Mouse (Mus musculus): ENCODE data around the gene Nell1. TPM values are rescaled to one million over a fixed set of nuclear protein-coding genes. Genes with fewer than 3 reads are reported as not detected.
"Not testable (repeated sequence)": the region's sequence is repeated elsewhere in the genome, so short reads cannot be mapped to it uniquely, and the experiment has no call there.

The Nell1 gene
- total RNA-seq (2021), result 10 to 100 TPM; 62.9 to 63.6 TPM

DNA sequence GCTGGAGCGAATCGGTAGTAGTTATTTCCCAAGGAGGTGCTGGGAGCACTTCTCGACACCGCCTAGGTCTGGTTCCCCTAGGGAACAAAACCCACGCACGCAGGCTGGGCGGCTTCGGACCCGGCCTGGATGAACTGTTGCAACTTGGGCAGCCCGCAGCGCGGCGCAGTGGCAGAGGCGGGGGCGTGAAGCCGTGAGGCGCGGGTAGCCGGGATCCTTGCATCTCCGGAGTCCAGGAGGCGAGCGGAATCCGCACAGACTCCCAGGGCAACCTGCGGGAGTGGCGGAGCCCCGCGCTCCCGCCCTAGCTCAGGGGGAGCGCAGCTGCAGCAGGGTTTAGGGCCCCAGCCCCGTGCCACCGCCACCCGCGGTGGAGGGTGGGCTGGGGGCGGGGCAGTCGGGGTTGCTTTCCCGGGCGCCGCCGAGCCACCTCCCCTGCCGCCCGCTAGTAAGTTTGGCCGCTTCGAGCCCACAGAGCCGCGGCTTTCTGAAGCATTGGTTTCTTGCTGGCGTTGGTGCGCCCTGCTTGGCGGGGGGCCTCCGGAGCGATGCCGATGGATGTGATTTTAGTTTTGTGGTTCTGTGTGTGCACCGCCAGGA, at the start of gene Nell1:
Nell1 (plus strand) TSS at position 24 of the 600 bp plus-strand sequence.
- DNase-seq (ENCODE audit: low spot score in 2 of 2), result peak; percentile 42 to 49

GRCm38 (mm10) chr7:49928571-49928970, 46.1 kb upstream of the Nell1 start:
- DNase-seq (ENCODE audit: low spot score in 2 of 2), result no peak
- intact Hi-C loops (cut with DNase I), result no loop called here

More for the DNA sequence above, at the start of gene Nell1:
- intact Hi-C loops (cut with DNase I), result loop anchor here (5.0 to 10.0 kb wide), 2 partner anchors 120 to 247 kb away; no protein-coding TSS in a partner anchor

GRCm38 (mm10) chr7:49929999-49930398, 44.7 kb upstream of the Nell1 start:
- intact Hi-C loops (cut with DNase I), result no loop called here
- no peak for DNase-seq (ENCODE audit: low spot score in 2 of 2)

- DNase-seq (ENCODE audit: low spot score in 2 of 2); intact Hi-C loops (cut with DNase I): not testable (repeated sequence)
Measured at GRCm38 (mm10) chr7:49933386-49934115, 41.1 kb upstream of the Nell1 start.

DNA sequence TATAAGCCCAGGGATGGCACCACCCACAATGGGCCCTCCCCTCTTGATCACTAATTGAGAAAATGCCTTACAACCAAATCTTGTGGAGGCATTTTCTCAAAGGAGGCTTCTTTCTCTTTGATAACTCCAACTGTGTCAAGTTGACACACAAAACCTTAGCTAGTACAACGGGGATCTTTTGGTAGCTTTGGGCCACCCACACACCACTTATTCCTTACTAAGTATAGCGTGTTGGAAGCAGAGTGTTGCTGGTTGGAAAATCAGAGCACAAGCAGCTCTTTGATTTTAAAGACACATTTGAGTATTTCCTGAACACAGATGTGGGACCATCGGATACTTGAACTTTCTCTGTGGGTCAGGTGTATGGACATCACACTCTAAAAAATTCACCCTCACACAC, 37.8 kb upstream of the Nell1 start:
- intact Hi-C loops (cut with DNase I), result no loop called here
- DNase-seq (ENCODE audit: low spot score in 2 of 2), result peak; percentile 16 to 73

- intact Hi-C loops (cut with DNase I), result no loop called here
- DNase-seq (ENCODE audit: low spot score in 2 of 2), result no peak
Measured at GRCm38 (mm10) chr7:49942023-49942422, 32.6 kb upstream of the Nell1 start.

GRCm38 (mm10) chr7:49942490-49942889, 32.2 kb upstream of the Nell1 start:
- intact Hi-C loops (cut with DNase I), result no loop called here
- DNase-seq (ENCODE audit: low spot score in 2 of 2), result no peak

GRCm38 (mm10) chr7:49946691-49947090, 28.0 kb upstream of the Nell1 start:
- intact Hi-C loops (cut with DNase I), result no loop called here
- DNase-seq (ENCODE audit: low spot score in 2 of 2), result no peak

DNA sequence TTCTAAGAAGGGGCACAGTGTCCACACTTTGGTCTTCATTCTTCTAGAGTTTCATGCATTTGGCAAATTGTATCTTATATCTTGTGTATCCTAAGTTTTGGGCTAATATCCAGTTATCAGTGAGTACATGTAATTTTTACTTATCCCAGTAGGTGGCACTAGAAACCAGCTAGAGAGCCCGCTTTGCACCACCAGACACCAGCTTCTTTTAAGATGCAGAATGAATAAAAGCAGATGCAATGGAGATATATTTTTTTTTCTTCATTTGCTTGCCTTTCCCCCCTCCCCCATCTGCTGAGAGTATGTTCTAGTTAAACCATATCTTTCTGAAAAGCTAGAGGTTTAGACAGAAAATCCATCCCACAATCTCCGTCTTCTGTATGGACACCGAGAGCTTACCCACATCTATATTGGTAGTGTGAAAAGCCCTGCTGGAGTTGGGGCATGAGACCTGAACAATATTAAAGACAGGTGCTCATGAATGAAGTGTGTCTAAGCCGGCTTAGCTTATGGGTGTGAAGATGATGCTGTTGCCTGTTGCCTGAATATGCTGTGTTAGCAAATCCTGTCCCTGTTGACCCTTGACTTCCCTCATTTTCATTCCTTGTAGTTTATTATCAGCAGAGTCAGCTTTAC, 21.0 kb upstream of the Nell1 start:
- peak; percentile 45 to 65 for DNase-seq (ENCODE audit: low spot score in 2 of 2)
- intact Hi-C loops (cut with DNase I), result loop anchor here (2.0 to 10.0 kb wide), 3 partner anchors 534 to 1481 kb away; no protein-coding TSS in a partner anchor

DNA sequence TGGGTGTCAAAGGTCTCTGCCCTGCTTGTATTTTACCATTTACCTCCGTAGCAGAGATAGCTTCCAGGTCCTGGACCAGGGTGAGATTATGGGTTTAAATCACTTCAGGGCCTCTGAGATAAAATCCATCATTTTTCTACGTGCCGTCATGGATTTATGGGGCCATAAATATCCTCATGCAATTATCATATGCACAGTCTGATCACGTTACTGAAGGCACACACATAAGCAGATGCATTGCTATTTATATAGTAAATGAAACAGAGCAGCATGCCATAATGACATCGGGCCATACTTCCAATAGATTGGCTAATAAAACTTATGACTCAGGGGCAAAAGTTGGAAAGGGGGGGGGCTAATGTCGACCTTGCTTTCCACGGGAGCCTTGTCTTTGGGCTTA, 19.8 kb upstream of the Nell1 start:
- DNase-seq (ENCODE audit: low spot score in 2 of 2), result no peak
- intact Hi-C loops (cut with DNase I), result loop anchor here (5.0 to 10.0 kb wide), 2 partner anchors 532 to 1310 kb away; no protein-coding TSS in a partner anchor

GRCm38 (mm10) chr7:49957142-49957541, 17.5 kb upstream of the Nell1 start:
- intact Hi-C loops (cut with DNase I), result loop anchor here (10.0 kb wide), 1 partner anchor 1308 kb away; no protein-coding TSS in a partner anchor
- DNase-seq (ENCODE audit: low spot score in 2 of 2), result no peak

DNA sequence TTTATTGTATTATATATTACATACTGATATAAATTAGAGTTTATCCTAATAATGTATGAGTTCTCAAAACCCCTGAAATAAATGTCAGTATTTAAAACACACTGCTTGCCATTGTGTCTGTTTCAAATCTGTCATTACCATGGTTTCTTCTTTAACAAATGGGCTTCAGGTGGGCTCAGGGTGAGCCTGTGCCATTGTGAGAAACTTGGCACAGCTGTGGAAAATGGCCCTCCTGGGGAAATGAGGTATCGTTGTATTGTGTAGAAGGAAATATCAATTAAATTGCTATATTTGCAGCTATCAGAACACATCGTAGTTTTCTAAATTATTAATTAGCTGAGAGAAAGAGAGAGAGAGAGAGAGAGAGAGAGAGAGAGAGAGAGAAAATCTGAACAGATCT, 10.9 kb upstream of the Nell1 start:
- DNase-seq (ENCODE audit: low spot score in 2 of 2), result no peak
- intact Hi-C loops (cut with DNase I), result no loop called here

- DNase-seq (ENCODE audit: low spot score in 2 of 2), result no peak
- intact Hi-C loops (cut with DNase I), result no loop called here
Measured at GRCm38 (mm10) chr7:49969516-49969915, 5.1 kb upstream of the Nell1 start.

DNA sequence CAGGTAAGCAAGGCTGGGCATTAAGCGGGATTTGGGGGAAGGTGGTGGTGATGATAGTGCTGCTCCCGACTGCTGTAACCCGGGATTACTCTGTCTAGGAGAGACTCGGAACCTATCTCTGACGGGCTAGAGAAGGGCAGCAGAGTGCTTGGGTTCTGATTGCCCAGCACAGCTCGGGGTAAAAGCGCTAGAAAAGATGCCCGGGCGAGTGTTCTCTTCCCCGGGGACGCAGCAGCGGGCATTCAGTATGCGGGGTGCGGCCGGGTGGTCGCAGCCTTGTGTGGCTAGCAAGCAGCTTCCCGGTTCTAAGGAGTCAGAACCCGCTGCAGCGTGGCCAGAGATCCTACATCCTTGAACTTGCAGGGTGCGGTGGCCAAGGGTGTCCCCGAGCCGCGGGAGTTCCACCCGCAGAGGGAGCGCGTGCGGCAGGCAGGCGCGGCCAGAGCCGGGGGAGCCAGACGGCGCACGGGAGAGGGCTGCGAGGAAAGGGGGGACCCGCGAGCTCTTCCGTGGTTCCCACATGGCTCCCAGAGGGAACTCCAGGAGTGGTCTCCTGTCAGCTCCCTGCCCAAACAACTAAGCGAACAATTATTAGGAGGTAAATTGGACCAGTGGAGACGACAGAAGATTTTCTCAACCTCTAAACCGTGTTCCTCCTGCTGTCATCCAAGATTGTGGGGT, 917 bp downstream of the Nell1 start:
- DNase-seq (ENCODE audit: low spot score in 2 of 2), result peak; percentile 64 to 66
- intact Hi-C loops (cut with DNase I), result loop anchor here (5.0 to 10.0 kb wide), 2 partner anchors 119 to 247 kb away; no protein-coding TSS in a partner anchor

- intact Hi-C loops (cut with DNase I), result no loop called here
- DNase-seq (ENCODE audit: low spot score in 2 of 2), result no peak
Measured at GRCm38 (mm10) chr7:49981511-49982227, 7.0 kb downstream of the Nell1 start.

DNA sequence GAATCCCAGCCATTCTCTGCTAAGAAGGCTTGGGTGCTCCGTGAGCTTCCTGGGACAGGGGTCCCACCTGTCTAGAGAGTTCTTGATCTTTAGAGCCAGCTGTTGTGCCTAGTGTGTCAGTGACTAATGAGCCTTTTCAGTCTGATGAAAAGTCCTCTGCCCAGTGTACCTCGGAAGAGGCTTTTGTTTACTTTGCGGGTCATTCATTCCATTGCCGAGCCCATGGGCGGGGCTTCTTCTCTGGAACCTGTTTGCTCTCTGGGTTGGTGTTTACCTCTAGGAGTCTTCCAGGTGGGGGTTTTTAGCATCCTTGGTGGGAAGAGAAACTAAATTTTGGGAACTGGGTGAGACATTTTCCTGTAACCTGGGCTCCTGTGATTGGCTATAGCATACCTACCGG, 10.0 kb downstream of the Nell1 start:
- intact Hi-C loops (cut with DNase I), result no loop called here

GRCm38 (mm10) chr7:49985947-49986346, 11.3 kb downstream of the Nell1 start:
- no peak for DNase-seq (ENCODE audit: low spot score in 2 of 2)
- intact Hi-C loops (cut with DNase I), result no loop called here

More for the DNA sequence above, 10.0 kb downstream of the Nell1 start:
- no peak for DNase-seq (ENCODE audit: low spot score in 2 of 2)

DNA sequence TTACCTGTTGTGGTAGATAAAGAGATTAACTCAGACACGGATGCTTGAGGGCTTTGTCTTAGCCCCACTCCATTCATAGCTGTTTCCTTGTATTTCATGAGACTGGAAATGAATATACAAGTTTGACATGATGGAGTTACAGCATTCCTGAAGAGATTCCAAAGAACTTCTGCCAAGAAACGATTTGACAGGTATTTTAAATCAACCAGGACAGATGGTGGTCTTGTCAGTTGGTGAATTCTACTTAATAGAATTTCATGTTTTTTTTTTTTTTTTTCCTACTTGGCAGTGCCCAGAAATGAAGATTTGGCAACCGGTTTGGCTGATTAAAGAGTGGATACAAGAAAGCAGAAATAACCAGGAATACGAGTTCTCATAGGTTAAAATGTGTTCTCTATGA, 24.7 kb downstream of the Nell1 start:
- no peak for DNase-seq (ENCODE audit: low spot score in 2 of 2)
- intact Hi-C loops (cut with DNase I), result no loop called here

GRCm38 (mm10) chr7:50005268-50005667, 30.6 kb downstream of the Nell1 start:
- intact Hi-C loops (cut with DNase I), result no loop called here
- no peak for DNase-seq (ENCODE audit: low spot score in 2 of 2)

Data from left cerebral cortex, postnatal 25 days (tissue).